Mouse (Mus musculus) E14TG2a.4 (cell line): Measurements from ENCODE around the gene Pde1c.

Experiments
- H3K27me3 ChIP-seq: 2 replicates; pipeline ENCODE4 v1.6.1; 2014; ENCODE audit warnings: low read length, control low read depth; ENCODE audit not compliant: insufficient read depth
- H3K36me3 ChIP-seq: 2 replicates; pipeline ENCODE4 v1.6.1; 2014; ENCODE audit warnings: low read length, control low read depth; ENCODE audit not compliant: insufficient read depth
- H3K4me1 ChIP-seq: replicated peaks from 2 replicates; pipeline ENCODE4 v1.6.1; 2014; ENCODE audit warnings: low read depth, low read length, control low read depth
- H3K4me3 ChIP-seq: replicated peaks from 2 replicates; pipeline ENCODE4 v1.5.1; 2014; ENCODE audit warnings: mild to moderate bottlenecking, low read length
- H3K9me3 ChIP-seq: 2 replicates; pipeline ENCODE4 v1.6.1; 2014; ENCODE audit warnings: low read length, control low read depth
- CTCF ChIP-seq: conservative IDR thresholded peaks from 2 replicates; pipeline ENCODE4 v1.5.1; 2014; ENCODE audit warnings: low read length
- NANOG ChIP-seq: IDR thresholded peaks from 2 replicates; pipeline ENCODE4 v1.6.1; 2014; ENCODE audit warnings: borderline replicate concordance, low read length, mixed read lengths
- POU5F1 ChIP-seq: IDR thresholded peaks from 2 replicates; pipeline ENCODE4 v1.6.1; 2014; ENCODE audit warnings: low read length, borderline replicate concordance

The Pde1c gene

GRCm38 (mm10) chr6:56389178-56389577 is 179.7 kb downstream of the Pde1c start:
- H3K27me3 ChIP-seq = no peaks in the 10 kb centered on the region
- no peaks in the 10 kb centered on the region for H3K4me1 ChIP-seq
- H3K4me3 ChIP-seq = no peak overlapping the region
- no peak for TF ChIP-seq POU5F1
- TF ChIP-seq NANOG = no peak
- TF ChIP-seq CTCF = no peak
- H3K9me3 ChIP-seq = peaks cover 3% of the 10 kb centered on the region; the same call in 1 of the 2 replicates
- H3K36me3 ChIP-seq = no peaks in the 10 kb centered on the region

GRCm38 (mm10) chr6:56376359-56376758 is 192.5 kb downstream of the Pde1c start:
- H3K27me3 ChIP-seq = no peaks in the 10 kb centered on the region
- TF ChIP-seq CTCF = no peak
- no peak for TF ChIP-seq NANOG
- TF ChIP-seq POU5F1 = no peak
- H3K4me3 ChIP-seq = no peak overlapping the region
- H3K4me1 ChIP-seq = no peaks in the 10 kb centered on the region
- no peaks in the 10 kb centered on the region for H3K36me3 ChIP-seq
- no peaks in the 10 kb centered on the region for H3K9me3 ChIP-seq

DNA sequence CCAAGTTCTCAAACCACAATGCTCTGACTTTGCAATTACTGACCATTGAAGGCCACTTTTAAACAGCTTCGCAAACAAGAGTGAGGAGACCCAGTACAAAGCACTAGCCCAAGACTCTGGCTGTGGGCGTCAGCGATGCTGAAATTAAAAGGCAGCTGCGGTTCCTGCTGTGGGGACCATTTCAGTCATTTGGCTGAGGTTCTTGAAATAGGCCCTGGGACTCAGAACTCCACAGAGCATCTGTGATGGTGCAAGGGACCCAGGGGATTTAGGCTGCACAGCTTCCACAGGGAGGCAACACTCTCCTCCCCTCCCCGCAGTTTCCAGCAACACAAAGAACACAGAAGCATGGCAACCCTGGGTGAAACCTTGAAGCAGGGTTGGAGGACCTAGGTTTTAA is 194.7 kb downstream of the Pde1c start:
- TF ChIP-seq NANOG (no peak), CTCF (no peak), POU5F1 (no peak)
- Histone ChIP-seq H3K9me3 (no peaks in the 10 kb centered on the region), H3K36me3 (no peaks in the 10 kb centered on the region), H3K27me3 (no peaks in the 10 kb centered on the region), H3K4me1 (no peaks in the 10 kb centered on the region), H3K4me3 (no peak overlapping the region)

DNA sequence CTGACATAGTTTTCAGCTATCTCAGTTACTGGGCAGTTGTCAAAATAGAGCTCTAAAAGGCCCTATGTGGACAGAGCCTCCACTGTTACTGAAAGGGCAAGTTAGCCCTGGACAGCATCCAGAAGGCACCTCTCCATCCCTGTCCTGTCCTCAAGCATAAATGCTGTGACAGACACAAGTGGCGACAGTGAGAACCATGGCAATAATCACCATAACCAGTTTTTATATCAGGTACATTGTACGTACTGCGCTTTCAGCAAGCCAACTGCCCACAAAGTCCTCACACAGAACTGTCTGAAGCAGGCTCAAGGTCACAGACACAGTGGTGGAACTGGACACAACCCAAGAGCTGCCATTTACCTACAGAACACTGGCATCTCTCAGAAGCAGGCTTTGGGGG is 195.2 kb downstream of the Pde1c start:
- TF ChIP-seq NANOG (no peak), POU5F1 (no peak), CTCF (no peak)
- Histone ChIP-seq H3K36me3 (no peaks in the 10 kb centered on the region), H3K27me3 (no peaks in the 10 kb centered on the region), H3K9me3 (no peaks in the 10 kb centered on the region), H3K4me3 (no peak overlapping the region), H3K4me1 (no peaks in the 10 kb centered on the region)

- Histone ChIP-seq H3K4me1 (no peaks in the 10 kb centered on the region), H3K9me3 (no peaks in the 10 kb centered on the region), H3K36me3 (no peaks in the 10 kb centered on the region), H3K4me3 (no peak overlapping the region), H3K27me3 (no peaks in the 10 kb centered on the region)
- no peak for TF ChIP-seq CTCF
- TF ChIP-seq POU5F1 = no peak
- no peak for TF ChIP-seq NANOG
Observed at GRCm38 (mm10) chr6:56373046-56373751, 195.7 kb downstream of the Pde1c start.

DNA sequence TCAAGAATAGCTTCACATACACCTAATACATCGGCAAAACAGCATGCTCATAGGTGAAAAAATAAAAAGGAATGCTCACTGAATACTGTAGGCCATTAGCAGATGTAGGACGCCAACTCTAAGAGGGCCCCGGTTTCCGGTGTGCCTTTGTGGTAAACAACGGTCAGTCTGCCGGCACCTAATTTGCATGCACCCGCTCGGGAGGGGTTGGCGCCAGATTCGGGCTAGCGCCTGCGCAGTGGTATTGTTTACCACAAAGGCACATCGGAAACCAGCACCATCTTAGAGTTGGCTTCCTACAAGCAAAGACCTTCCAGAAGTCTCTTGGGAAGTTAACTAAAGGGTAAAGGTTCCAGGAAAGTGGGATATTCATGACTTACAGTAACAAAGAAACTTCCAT is 199.4 kb downstream of the Pde1c start:
- TF ChIP-seq POU5F1 = no peak
- H3K27me3 ChIP-seq = no peaks in the 10 kb centered on the region
- H3K9me3 ChIP-seq = no peaks in the 10 kb centered on the region
- no peaks in the 10 kb centered on the region for H3K4me1 ChIP-seq
- no peaks in the 10 kb centered on the region for H3K36me3 ChIP-seq
- no peak overlapping the region for H3K4me3 ChIP-seq

- Histone ChIP-seq H3K9me3 (no peaks in the 10 kb centered on the region), H3K27me3 (no peaks in the 10 kb centered on the region), H3K36me3 (no peaks in the 10 kb centered on the region), H3K4me1 (no peaks in the 10 kb centered on the region), H3K4me3 (no peak overlapping the region)
- no peak for TF ChIP-seq CTCF
- no peak for TF ChIP-seq POU5F1
- no peak for TF ChIP-seq NANOG
Observed at GRCm38 (mm10) chr6:56368116-56368515, 200.8 kb downstream of the Pde1c start.

DNA sequence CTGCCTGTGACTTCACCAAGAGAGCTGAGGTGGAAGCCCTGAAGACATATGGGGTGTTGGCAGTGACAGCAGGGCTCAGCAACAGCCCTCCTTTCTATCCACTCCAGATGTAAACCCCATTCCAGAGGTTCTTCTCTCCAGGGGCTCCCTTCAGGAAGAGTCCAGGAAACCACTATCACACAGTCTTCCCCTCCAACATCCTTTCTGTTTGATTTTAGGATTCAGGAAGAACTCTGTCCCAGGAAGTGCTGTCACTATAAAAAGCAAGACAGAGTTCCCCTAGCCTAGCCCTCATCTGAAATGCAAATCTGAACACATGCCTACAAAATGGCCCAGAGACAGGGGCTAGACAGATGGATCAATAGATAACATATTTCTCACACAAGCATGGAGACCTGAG is 201.6 kb downstream of the Pde1c start:
- Histone ChIP-seq H3K36me3 (no peaks in the 10 kb centered on the region), H3K27me3 (peaks cover 2% of the 10 kb centered on the region), H3K4me3 (no peak overlapping the region), H3K9me3 (no peaks in the 10 kb centered on the region), H3K4me1 (peaks cover 1% of the 10 kb centered on the region; the same call in 1 of the 2 replicates)
- TF ChIP-seq CTCF (no peak), NANOG (no peak), POU5F1 (no peak)

GRCm38 (mm10) chr6:56362650-56363049 is 206.3 kb downstream of the Pde1c start:
- TF ChIP-seq NANOG (no peak), POU5F1 (no peak), CTCF (no peak)
- Histone ChIP-seq H3K36me3 (no peaks in the 10 kb centered on the region), H3K27me3 (peaks cover 26% of the 10 kb centered on the region), H3K4me1 (peaks cover 12% of the 10 kb centered on the region), H3K9me3 (no peaks in the 10 kb centered on the region), H3K4me3 (no peak overlapping the region)
